Mouse (Mus musculus) frontal cortex, adult (tissue): ENCODE measurements around the gene Ralgds.
A peak's percentile ranks its signal among the peaks of the same experiment; 100 is the strongest.

Experiments
- ATAC-seq: cut with Nextera tagmentation; 2 replicates; pipeline ENCODE4 v1.9.2; 2017; ENCODE audit warnings: mild to moderate bottlenecking, moderate library complexity, mixed read lengths; ENCODE audit not compliant: low TSS enrichment

Ralgds gene

GRCm38 (mm10) chr2:28533901-28534435 is 21.0 kb downstream of the Ralgds start:
- no peak for ATAC-seq

DNA sequence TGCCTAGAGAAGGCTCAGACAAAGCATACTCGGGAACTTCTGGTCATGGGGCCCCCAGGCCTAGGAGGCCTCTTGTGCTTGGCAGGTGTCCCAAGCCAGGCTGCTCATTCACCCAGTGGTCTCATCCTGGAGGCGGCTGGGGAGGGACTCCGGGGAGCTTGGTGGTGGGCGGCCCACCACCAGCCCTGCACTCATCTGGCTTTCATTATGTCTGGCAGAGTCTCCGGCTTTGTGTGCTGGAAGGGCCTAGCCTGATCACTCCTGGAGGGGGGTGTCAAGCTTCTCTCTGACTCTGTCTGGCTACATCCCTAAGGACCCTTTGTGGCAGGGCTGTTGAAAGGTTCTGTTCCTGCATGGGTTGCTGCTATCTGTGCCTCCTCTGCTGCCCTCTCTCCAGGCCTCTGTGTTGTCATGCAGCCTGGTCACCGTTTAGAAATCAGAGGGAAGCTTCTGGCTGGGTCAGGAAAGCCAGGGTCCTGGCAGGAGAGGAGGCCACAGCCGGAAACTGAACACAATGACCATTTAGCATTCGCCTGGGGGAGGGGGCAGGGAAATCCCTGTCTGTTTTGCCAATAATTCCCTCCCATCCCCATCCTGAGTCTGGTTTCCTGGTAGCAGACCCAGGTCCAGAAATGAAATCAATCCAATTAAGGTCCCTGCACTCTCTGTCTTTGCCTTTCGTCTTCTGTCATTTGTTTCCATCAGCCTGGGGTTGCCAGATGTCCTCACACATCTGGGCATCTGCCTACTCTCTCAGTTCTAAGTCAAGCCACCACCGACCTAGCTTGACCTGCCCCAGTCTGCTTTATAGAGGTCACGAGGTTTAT is 21.7 kb downstream of the Ralgds start:
- no peak for ATAC-seq

GRCm38 (mm10) chr2:28535263-28535540 is 22.3 kb downstream of the Ralgds start:
- no peak for ATAC-seq

- ATAC-seq: no peak
Measured at GRCm38 (mm10) chr2:28535650-28536049, 22.7 kb downstream of the Ralgds start.

DNA sequence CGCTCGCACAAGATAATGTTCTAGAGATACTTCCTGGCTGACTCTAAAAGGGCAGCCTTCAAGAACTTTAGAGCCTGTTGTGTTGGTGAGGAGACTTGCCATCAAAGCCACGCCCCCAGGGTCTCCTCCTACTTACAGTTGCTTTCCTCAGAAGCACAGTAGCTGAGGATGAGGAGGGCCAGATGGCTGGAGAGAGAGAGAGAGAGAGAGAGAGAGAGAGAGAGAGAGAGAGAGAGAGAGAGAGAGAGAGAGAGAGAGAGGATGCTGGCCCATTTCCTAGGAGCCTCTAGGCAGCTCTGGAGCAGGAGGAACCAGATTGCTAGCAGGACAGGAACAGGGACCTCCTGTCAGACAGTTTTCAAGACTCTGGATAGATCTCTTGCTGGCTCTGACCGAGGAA is 23.2 kb downstream of the Ralgds start:
- ATAC-seq: no peak

DNA sequence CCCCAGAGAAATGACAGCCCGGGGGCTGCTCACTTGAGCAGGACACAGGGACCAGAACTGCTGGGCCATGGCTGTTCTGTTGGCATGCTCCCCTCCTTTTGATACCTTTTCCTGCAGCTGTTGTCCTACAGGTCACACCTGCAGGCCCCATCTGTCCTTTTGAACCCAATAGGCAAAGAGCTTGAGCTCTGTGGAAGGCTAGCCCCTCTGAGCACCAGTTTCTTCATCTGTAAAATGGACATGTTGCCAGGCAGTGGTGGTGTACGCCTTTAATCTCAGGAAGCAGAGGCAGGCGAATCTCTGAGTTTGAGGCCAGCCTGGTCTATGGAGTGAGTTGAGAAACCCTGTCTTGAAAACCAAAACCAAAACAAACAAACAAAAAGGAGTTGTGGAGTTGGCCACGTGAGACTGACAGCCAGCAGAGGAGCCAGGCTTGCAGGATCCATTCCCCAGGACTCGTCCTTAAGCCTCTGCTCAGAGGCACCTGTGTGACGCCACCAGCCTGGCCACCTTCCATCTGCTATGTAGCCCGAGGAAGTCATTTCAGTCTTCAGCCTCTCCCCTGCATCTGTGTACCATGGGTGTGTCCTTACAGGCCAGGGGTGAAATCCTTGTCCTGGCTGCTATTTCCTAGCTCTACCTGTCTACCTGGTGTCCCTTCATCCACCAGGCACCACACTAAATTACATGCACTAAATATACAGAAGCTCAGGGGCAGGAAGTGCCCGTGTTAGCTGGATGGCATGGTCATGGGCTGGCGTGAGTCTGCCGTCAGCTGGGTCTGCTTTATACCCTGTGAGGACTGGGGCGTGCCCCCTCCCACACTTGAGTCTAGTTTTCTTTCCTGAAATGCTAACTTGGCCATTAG is 24.1 kb downstream of the Ralgds start:
- no peak for ATAC-seq

GRCm38 (mm10) chr2:28537634-28537920 is 24.7 kb downstream of the Ralgds start:
- no peak for ATAC-seq

DNA sequence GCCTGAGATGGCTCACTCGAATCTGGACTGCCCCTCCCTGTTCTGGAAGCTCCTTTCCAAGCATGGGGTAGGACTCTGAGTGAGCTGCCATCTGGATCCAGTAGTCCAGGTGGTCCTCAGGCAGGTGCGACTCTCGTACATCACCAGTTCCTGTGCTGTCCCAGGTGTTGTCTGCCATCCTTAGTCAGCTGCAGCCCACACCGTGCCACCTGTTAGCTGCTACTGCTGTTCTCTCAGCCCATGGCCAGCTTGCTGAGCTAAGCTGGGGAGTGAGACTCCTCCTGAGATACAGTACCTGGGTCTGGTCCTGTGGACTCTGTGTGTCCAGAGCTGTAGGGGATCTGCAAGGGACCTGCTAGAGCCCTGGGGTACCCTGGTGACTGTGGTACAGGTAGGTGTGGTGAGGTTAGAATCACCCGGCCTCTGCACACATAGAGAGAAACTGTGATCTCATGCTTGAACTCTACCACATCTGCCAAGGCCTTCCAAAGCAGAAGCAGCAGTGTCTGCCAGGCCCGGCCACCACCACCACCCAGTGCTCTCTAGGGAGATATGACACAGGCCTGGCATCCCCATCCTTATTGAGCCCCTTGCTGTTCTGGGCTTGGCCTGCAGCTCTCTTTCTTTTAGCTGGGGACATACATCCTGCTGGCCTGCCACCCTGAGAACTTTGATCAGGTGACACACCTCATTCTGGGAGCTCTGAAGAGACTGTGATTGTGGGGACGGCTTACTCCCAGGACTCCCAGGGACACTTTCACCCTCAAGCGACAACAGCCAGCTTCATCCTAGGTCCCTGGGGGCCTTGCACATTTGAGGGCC is 25.3 kb downstream of the Ralgds start:
- ATAC-seq: no peak

GRCm38 (mm10) chr2:28538817-28539128 is 25.8 kb downstream of the Ralgds start:
- ATAC-seq: no peak

DNA sequence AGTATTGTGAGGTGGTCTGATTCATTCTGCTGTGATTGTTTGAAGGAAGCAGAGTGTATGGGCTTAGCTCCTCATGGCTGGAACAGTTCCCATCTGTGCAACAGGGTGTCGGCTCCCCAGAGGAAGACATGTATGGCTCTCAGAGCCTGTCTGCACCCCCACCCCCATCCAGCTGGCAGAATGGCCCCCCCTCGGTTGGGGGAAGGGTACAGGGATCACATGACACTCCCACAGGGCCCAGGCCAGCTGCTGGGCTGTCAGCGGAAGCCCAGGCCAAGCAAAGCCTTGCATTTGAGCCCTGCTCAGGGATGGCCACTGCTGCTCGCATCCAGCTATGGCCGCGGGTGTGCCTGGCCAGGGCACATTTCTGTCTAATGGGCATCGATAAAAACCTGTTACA is 26.3 kb downstream of the Ralgds start:
- ATAC-seq: peak; percentile 8; the same call in 1 of the 2 replicates

- ATAC-seq: no peak
Measured at GRCm38 (mm10) chr2:28539949-28540348, 27.0 kb downstream of the Ralgds start.

DNA sequence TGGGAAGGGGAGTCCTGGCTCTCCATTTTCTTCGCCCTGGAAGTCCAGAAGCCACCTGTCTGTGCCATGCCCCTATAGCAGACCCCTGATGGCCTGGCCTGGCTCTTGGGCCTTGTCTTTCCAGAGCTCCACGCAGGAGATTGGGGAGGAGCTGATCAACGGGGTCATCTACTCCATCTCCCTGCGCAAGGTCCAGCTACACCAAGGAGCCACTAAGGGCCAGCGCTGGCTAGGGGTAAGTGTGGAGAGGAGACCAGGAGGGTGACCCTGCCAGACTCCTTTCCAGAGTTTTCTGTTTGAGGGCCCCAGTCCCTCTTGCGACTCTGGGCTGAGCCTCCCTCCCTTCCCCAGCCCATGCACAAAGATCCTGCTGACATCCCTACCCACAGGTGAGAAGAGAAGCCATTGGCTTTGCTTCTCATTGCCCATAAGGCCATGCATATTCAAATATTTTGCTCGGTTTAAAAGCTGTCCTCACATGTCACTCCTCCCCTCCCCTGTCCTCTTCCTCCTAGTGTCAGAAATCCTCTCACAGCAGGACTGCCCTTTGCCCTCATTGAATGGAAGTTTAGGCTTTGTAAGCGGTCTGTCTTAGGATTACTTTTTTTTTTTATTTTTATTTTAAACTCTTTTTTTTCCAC is 27.8 kb downstream of the Ralgds start:
- no peak for ATAC-seq

DNA sequence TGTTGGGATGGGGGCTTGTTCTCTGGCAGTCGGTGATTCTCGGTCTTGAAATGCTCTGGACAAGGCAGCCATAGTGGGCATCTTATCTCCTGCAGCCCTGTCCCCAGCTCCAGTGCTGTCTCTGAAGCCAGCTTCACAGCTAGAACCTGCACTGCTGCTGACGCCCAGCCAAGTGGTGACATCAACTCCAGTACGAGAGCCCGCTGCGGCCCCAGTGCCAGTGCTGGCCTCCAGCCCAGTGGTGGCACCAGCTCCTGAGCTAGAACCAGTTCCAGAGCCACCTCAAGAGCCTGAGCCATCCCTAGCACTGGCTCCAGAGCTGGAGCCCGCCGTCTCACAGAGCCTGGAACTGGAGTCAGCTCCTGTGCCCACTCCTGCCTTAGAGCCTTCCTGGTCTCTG is 31.0 kb downstream of the Ralgds start:
- no peak for ATAC-seq

DNA sequence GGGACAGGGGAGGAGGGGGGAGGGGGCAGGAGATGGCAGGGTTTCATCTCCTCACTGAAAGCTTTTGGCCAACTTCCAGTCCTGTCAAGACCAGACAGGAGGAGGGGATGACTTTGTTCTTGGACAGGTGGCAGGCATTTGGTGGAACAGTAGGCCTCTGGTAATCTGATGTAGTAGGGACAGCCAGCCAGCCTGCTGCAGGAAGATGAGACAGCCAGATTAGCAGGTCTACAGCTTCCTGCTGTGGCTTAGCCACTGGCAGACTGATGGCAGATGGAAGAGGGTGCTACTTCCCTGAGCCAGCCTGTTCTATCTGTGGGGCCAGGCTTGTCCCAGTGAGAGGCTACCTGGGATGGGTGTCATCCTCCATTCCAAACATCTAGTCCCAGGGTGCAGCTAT is 33.1 kb downstream of the Ralgds start:
- ATAC-seq: no peak

GRCm38 (mm10) chr2:28546560-28546959 is 33.6 kb downstream of the Ralgds start:
- no peak for ATAC-seq

GRCm38 (mm10) chr2:28547237-28548172 is 34.6 kb downstream of the Ralgds start:
- peak; percentile 50; the same call in 1 of the 2 replicates for ATAC-seq

GRCm38 (mm10) chr2:28549157-28549556 is 36.2 kb downstream of the Ralgds start:
- ATAC-seq: no peak

DNA sequence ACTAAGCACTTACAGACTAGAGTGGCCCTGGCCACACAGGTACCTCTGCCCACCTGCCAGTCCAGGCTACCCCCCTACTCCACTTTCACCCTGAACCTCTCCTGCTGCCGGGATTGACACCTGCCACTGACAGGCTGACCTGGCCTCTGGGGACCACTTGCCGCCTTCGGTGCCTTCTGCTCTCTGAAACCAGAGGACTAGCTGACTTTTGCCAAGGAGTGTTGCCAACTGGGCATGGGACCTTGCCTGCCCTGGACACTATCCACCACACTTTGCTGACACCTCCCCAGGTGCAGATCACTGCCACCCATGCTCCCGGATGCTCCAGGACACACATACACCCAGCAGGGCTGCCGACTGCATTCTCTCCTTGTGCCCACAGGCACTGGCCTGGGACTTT is 39.4 kb downstream of the Ralgds start:
- no peak for ATAC-seq

DNA sequence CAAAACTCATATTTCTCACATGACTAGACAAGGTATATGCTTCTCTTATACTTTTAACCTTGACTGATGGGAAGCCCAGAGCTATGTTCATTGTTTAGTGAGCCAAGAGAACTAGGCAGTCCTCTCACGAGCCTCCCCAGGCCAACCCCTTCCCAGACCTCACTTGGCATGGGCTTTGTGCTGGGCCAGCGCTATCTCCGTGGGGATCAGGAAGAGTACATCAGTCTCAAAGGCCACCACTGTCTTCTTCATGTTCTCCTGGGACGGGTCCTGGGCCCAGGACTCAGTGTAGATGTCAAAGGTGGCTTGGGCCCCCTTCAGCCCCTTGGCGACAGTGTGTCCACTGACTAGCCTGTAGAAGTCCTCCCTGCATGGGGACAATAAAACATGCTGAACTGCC is 44.5 kb downstream of the Ralgds start:
- ATAC-seq: no peak

- ATAC-seq: no peak
Measured at GRCm38 (mm10) chr2:28563303-28563702, 50.4 kb downstream of the Ralgds start, which contains the start of gene Cel. Gene Cel, minus strand, starts transcription at chr2:28563403.

DNA sequence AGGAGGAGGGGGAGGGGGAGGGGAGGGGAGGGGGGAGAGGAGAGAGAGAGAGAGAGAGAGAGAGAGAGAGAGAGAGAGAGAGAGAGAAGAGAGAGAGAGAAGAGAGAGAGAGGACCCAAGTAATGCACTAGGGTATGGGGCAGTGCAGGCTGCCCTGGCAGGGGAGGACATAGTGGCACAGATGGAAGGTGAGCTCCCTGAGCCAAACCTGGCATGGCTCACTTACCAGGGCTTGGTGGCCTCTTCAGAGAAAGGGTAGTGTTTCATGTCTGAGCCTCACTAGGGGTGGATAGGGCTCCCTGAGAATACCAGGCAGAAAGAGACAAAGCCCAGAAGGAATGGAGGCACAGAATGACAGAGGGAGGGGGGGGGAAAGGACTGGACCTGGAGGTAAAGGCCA is 50.9 kb downstream of the Ralgds start:
- no peak for ATAC-seq
